Mouse (Mus musculus) thymus, postnatal 36 days (tissue): ENCODE measurements around the gene Parp11.

Experiments
- DNase-seq, 2 experiments: peaks; one replicate each; pipeline ENCODE4 v3.0.0; 2022; ENCODE audit warnings: mixed read lengths in 2 of 2

Gene Parp11

GRCm38 (mm10) chr6:127446436-127446890, at the start of gene Parp11:
Gene Parp11, plus strand, starts transcription at chr6:127446840.
- DNase-seq, result peak; percentile 60 to 69

GRCm38 (mm10) chr6:127398073-127398472, 48.6 kb upstream of the Parp11 start:
- peak in 1 of 2 experiments; percentile 11 for DNase-seq

GRCm38 (mm10) chr6:127401419-127401818, 45.2 kb upstream of the Parp11 start:
- DNase-seq, result no peak

GRCm38 (mm10) chr6:127404070-127404810, 42.4 kb upstream of the Parp11 start:
- no peak for DNase-seq

GRCm38 (mm10) chr6:127405682-127406081, 41.0 kb upstream of the Parp11 start:
- no peak for DNase-seq

- peak; percentile 6 to 14 for DNase-seq
These were observed 38.9 kb upstream of the Parp11 start for GRCm38 (mm10) chr6:127407742-127408141.

GRCm38 (mm10) chr6:127417525-127418184, 29.0 kb upstream of the Parp11 start:
- no peak for DNase-seq

GRCm38 (mm10) chr6:127418322-127418721, 28.3 kb upstream of the Parp11 start:
- no peak for DNase-seq

GRCm38 (mm10) chr6:127420115-127420514, 26.5 kb upstream of the Parp11 start:
- no peak for DNase-seq

- no peak for DNase-seq
These were observed 21.5 kb upstream of the Parp11 start for GRCm38 (mm10) chr6:127425095-127425494.

- no peak for DNase-seq
These were observed 15.9 kb upstream of the Parp11 start for GRCm38 (mm10) chr6:127430716-127431115.

- DNase-seq, result no peak
These were observed 15.4 kb upstream of the Parp11 start for GRCm38 (mm10) chr6:127431196-127431766.

GRCm38 (mm10) chr6:127433886-127434647, 12.6 kb upstream of the Parp11 start:
- no peak for DNase-seq

GRCm38 (mm10) chr6:127434648-127434984, 12.0 kb upstream of the Parp11 start:
- DNase-seq, result no peak

GRCm38 (mm10) chr6:127439063-127439462, 7.6 kb upstream of the Parp11 start:
- DNase-seq, result no peak

GRCm38 (mm10) chr6:127439540-127440195, 7.0 kb upstream of the Parp11 start:
- DNase-seq, result no peak

- no peak for DNase-seq
These were observed 6.1 kb upstream of the Parp11 start for GRCm38 (mm10) chr6:127440416-127441104.

- no peak for DNase-seq
These were observed 4.1 kb upstream of the Parp11 start for GRCm38 (mm10) chr6:127442584-127442983.

- DNase-seq, result no peak
These were observed 2.7 kb upstream of the Parp11 start for GRCm38 (mm10) chr6:127443910-127444309.

GRCm38 (mm10) chr6:127444466-127444865, 2.2 kb upstream of the Parp11 start:
- no peak for DNase-seq

GRCm38 (mm10) chr6:127447686-127448460, 1.2 kb downstream of the Parp11 start:
- DNase-seq, result no peak
